Mouse (Mus musculus) G1E (cell line): ENCODE results near the gene Capn9.

Source experiments
- CTCF ChIP-seq: IDR thresholded peaks from 2 replicates; pipeline ENCODE4 v1.5.1; 2012; ENCODE audit warnings: low read depth, low read length, inconsistent platforms, mixed read lengths
- GATA1 ChIP-seq: IDR thresholded peaks from 2 replicates; pipeline ENCODE4 v1.6.1; 2012; ENCODE audit warnings: borderline replicate concordance, low read length, inconsistent platforms, mixed read lengths
- GATA2 ChIP-seq: IDR thresholded peaks from 2 replicates; pipeline ENCODE4 v1.6.1; 2012; ENCODE audit warnings: low read depth, low read length, inconsistent platforms, borderline replicate concordance

DNA sequence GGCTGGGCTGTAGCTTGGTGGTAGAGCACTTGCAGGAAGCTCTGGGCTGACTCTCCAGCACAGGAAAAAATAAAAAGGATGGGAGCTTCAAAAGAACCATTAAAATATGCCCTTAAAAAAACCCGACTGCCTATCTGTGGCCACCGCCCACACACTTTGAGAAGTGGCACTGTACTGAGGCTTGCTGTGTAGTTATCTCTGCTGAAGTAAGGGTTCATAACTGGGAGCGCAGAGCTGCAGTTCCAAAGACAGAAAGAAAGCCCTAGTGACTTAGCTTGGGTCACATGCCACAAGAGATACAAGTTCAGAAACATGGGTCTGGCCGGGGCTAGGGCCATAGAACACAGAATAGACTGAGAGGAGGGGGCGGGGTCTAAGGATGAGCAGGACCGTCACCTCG is 82.0 kb downstream of the Capn9 start:
- TF ChIP-seq CTCF, result no peak
- TF ChIP-seq GATA2, result no peak
- TF ChIP-seq GATA1, result no peak
